Mouse (Mus musculus): ENCODE results near the gene Ly6g6f. TPM values are rescaled to one million over a fixed set of nuclear protein-coding genes. Genes with fewer than 3 reads are reported as not detected.
"Not testable (repeated sequence)": the region's sequence is repeated elsewhere in the genome, so short reads cannot be mapped to it uniquely, and the experiment has no call there.

Gene Ly6g6f
- polyA plus RNA-seq, 1 experiment from 2014 or later, result not detected

GRCm38 (mm10) chr17:35126206-35126611 is 40.8 kb upstream of the Ly6g6f start, which contains the start of gene D17H6S53E:
TSS of gene D17H6S53E (plus strand) at chr17:35126373.
- H3K4me1 ChIP-seq (ENCODE audit: control insufficient read depth, insufficient read depth, low read length), result peaks cover 17% of the 10 kb centered on the region
- peak within 1 kb of the TSS; percentile 41 for H3K9ac ChIP-seq (replicated peaks; ENCODE audit: low read depth, low read length)
- no peaks in the 10 kb centered on the region for H3K9me3 ChIP-seq (ENCODE audit: control insufficient read depth, low read depth, low read length)
- WGBS, result under 1% methylated on average over 36 of the region's 36 CpGs
- peaks cover 10% of the 10 kb centered on the region for H3K36me3 ChIP-seq (ENCODE audit: control insufficient read depth, insufficient read depth, low read length)
- no peaks in the 10 kb centered on the region for H3K27me3 ChIP-seq (ENCODE audit: control insufficient read depth, insufficient read depth, low read length)
- ATAC-seq (ENCODE audit: insufficient number of reproducible peaks, insufficient read depth, low FRiP score, low read depth), result peak; percentile 73
- H3K4me3 ChIP-seq (ENCODE audit: low read depth, low read length), result peak within 1 kb of the TSS; percentile 40
- H3K4me2 ChIP-seq (replicated peaks; ENCODE audit: low read depth, low read length), result peak within 1 kb of the TSS; percentile 60
- H3K27ac ChIP-seq (ENCODE audit: low read length), result peak within 1 kb of the TSS; percentile 35; the same call in 1 of the 2 replicates

GRCm38 (mm10) chr17:35125578-35125977 is 40.2 kb upstream of the Ly6g6f start:
- 15% methylated on average over 6 of the region's 6 CpGs for WGBS

GRCm38 (mm10) chr17:35125081-35125480 is 39.7 kb upstream of the Ly6g6f start:
- Histone ChIP-seq H3K4me3 (ENCODE audit: low read depth, low read length) (no peak overlapping the region), H3K27ac (ENCODE audit: low read length) (no peak overlapping the region; the same call in 1 of the 2 replicates)

More at GRCm38 (mm10) chr17:35125578-35125977, 40.2 kb upstream of the Ly6g6f start:
- peak overlapping the region; percentile 60 for H3K4me2 ChIP-seq (replicated peaks; ENCODE audit: low read depth, low read length)
- H3K36me3 ChIP-seq (ENCODE audit: control insufficient read depth, insufficient read depth, low read length), result peaks cover 10% of the 10 kb centered on the region
- H3K27me3 ChIP-seq (ENCODE audit: control insufficient read depth, insufficient read depth, low read length), result no peaks in the 10 kb centered on the region
- no peaks in the 10 kb centered on the region for H3K9me3 ChIP-seq (ENCODE audit: control insufficient read depth, low read depth, low read length)
- H3K4me3 ChIP-seq (ENCODE audit: low read depth, low read length), result peak overlapping the region; percentile 40
- peak overlapping the region; percentile 41 for H3K9ac ChIP-seq (replicated peaks; ENCODE audit: low read depth, low read length)
- ATAC-seq (ENCODE audit: insufficient number of reproducible peaks, insufficient read depth, low FRiP score, low read depth), result no peak
- H3K27ac ChIP-seq (ENCODE audit: low read length), result peak overlapping the region; percentile 35; the same call in 1 of the 2 replicates
- peaks cover 17% of the 10 kb centered on the region for H3K4me1 ChIP-seq (ENCODE audit: control insufficient read depth, insufficient read depth, low read length)

GRCm38 (mm10) chr17:35124261-35124896 is 39.0 kb upstream of the Ly6g6f start:
- not testable (repeated sequence) for H3K27me3 ChIP-seq (ENCODE audit: control insufficient read depth, insufficient read depth, low read length); H3K27ac ChIP-seq (ENCODE audit: low read length); H3K9me3 ChIP-seq (ENCODE audit: control insufficient read depth, low read depth, low read length); H3K4me2 ChIP-seq (replicated peaks; ENCODE audit: low read depth, low read length); H3K4me3 ChIP-seq (ENCODE audit: low read depth, low read length); ATAC-seq (ENCODE audit: insufficient number of reproducible peaks, insufficient read depth, low FRiP score, low read depth); H3K9ac ChIP-seq (replicated peaks; ENCODE audit: low read depth, low read length)
- Histone ChIP-seq H3K4me1 (ENCODE audit: control insufficient read depth, insufficient read depth, low read length) (peaks cover 23% of the 10 kb centered on the region), H3K36me3 (ENCODE audit: control insufficient read depth, insufficient read depth, low read length) (peaks cover 15% of the 10 kb centered on the region)
- 89% methylated on average over 12 of the region's 12 CpGs for WGBS

More at GRCm38 (mm10) chr17:35125081-35125480, 39.7 kb upstream of the Ly6g6f start:
- H3K4me2 ChIP-seq (replicated peaks; ENCODE audit: low read depth, low read length), result peak overlapping the region; percentile 60; the same call in 1 of the 2 replicates
- H3K9ac ChIP-seq (replicated peaks; ENCODE audit: low read depth, low read length), result no peak overlapping the region
- WGBS, result 92% methylated on average over 1 of the region's 1 CpGs
- ATAC-seq (ENCODE audit: insufficient number of reproducible peaks, insufficient read depth, low FRiP score, low read depth), result no peak
- peaks cover 10% of the 10 kb centered on the region for H3K36me3 ChIP-seq (ENCODE audit: control insufficient read depth, insufficient read depth, low read length)
- H3K4me1 ChIP-seq (ENCODE audit: control insufficient read depth, insufficient read depth, low read length), result peaks cover 19% of the 10 kb centered on the region
- H3K27me3 ChIP-seq (ENCODE audit: control insufficient read depth, insufficient read depth, low read length), result no peaks in the 10 kb centered on the region
- no peaks in the 10 kb centered on the region for H3K9me3 ChIP-seq (ENCODE audit: control insufficient read depth, low read depth, low read length)

GRCm38 (mm10) chr17:35123287-35123686 is 37.9 kb upstream of the Ly6g6f start:
- not testable (repeated sequence) for ATAC-seq (ENCODE audit: insufficient number of reproducible peaks, insufficient read depth, low FRiP score, low read depth); H3K4me3 ChIP-seq (ENCODE audit: low read depth, low read length); H3K9me3 ChIP-seq (ENCODE audit: control insufficient read depth, low read depth, low read length); H3K9ac ChIP-seq (replicated peaks; ENCODE audit: low read depth, low read length); H3K27ac ChIP-seq (ENCODE audit: low read length); H3K4me2 ChIP-seq (replicated peaks; ENCODE audit: low read depth, low read length); H3K27me3 ChIP-seq (ENCODE audit: control insufficient read depth, insufficient read depth, low read length)
- WGBS, result 90% methylated on average over 9 of the region's 9 CpGs
- peaks cover 24% of the 10 kb centered on the region for H3K36me3 ChIP-seq (ENCODE audit: control insufficient read depth, insufficient read depth, low read length)
- H3K4me1 ChIP-seq (ENCODE audit: control insufficient read depth, insufficient read depth, low read length), result peaks cover 23% of the 10 kb centered on the region

GRCm38 (mm10) chr17:35121871-35122303 is 36.5 kb upstream of the Ly6g6f start, which contains the start of gene Csnk2b:
TSS of gene Csnk2b (minus strand) at chr17:35122053.
- no peak for ATAC-seq (ENCODE audit: insufficient number of reproducible peaks, insufficient read depth, low FRiP score, low read depth)
- Histone ChIP-seq H3K27me3 (ENCODE audit: control insufficient read depth, insufficient read depth, low read length) (no peaks in the 10 kb centered on the region), H3K9ac (replicated peaks; ENCODE audit: low read depth, low read length) (peak within 1 kb of the TSS; percentile 71), H3K9me3 (ENCODE audit: control insufficient read depth, low read depth, low read length) (no peaks in the 10 kb centered on the region), H3K36me3 (ENCODE audit: control insufficient read depth, insufficient read depth, low read length) (peaks cover 30% of the 10 kb centered on the region), H3K4me1 (ENCODE audit: control insufficient read depth, insufficient read depth, low read length) (peaks cover 13% of the 10 kb centered on the region), H3K4me2 (replicated peaks; ENCODE audit: low read depth, low read length) (peak within 1 kb of the TSS; percentile 84), H3K27ac (ENCODE audit: low read length) (peak within 1 kb of the TSS; percentile 83), H3K4me3 (ENCODE audit: low read depth, low read length) (peak within 1 kb of the TSS; percentile 69)
- WGBS, result under 1% methylated on average over 19 of the region's 19 CpGs

GRCm38 (mm10) chr17:35121143-35121799 is 35.9 kb upstream of the Ly6g6f start, which contains the start of gene Gpank1:
TSS of gene Gpank1 (plus strand) at chr17:35121455.
- H3K36me3 ChIP-seq (ENCODE audit: control insufficient read depth, insufficient read depth, low read length), result peaks cover 34% of the 10 kb centered on the region
- WGBS, result under 1% methylated on average over 50 of the region's 50 CpGs
- peak within 1 kb of the TSS; percentile 69 for H3K4me3 ChIP-seq (ENCODE audit: low read depth, low read length)
- ATAC-seq (ENCODE audit: insufficient number of reproducible peaks, insufficient read depth, low FRiP score, low read depth), result peak; percentile 98
- H3K9ac ChIP-seq (replicated peaks; ENCODE audit: low read depth, low read length), result peak within 1 kb of the TSS; percentile 71
- H3K27me3 ChIP-seq (ENCODE audit: control insufficient read depth, insufficient read depth, low read length), result no peaks in the 10 kb centered on the region
- peaks cover 13% of the 10 kb centered on the region for H3K4me1 ChIP-seq (ENCODE audit: control insufficient read depth, insufficient read depth, low read length)
- H3K9me3 ChIP-seq (ENCODE audit: control insufficient read depth, low read depth, low read length), result no peaks in the 10 kb centered on the region
- peak within 1 kb of the TSS; percentile 83 for H3K27ac ChIP-seq (ENCODE audit: low read length)
- H3K4me2 ChIP-seq (replicated peaks; ENCODE audit: low read depth, low read length), result peak within 1 kb of the TSS; percentile 84

- Histone ChIP-seq H3K27ac (ENCODE audit: low read length) (no peak overlapping the region), H3K4me3 (ENCODE audit: low read depth, low read length) (peak overlapping the region; percentile 69), H3K4me2 (replicated peaks; ENCODE audit: low read depth, low read length) (peak overlapping the region; percentile 76), H3K27me3 (ENCODE audit: control insufficient read depth, insufficient read depth, low read length) (no peaks in the 10 kb centered on the region), H3K4me1 (ENCODE audit: control insufficient read depth, insufficient read depth, low read length) (peaks cover 12% of the 10 kb centered on the region), H3K36me3 (ENCODE audit: control insufficient read depth, insufficient read depth, low read length) (peaks cover 39% of the 10 kb centered on the region), H3K9ac (replicated peaks; ENCODE audit: low read depth, low read length) (peak overlapping the region; percentile 71), H3K9me3 (ENCODE audit: control insufficient read depth, low read depth, low read length) (no peaks in the 10 kb centered on the region)
- no peak; the same call in 1 of the 2 replicates for ATAC-seq (ENCODE audit: insufficient number of reproducible peaks, insufficient read depth, low FRiP score, low read depth)
- WGBS, result under 1% methylated on average over 33 of the region's 33 CpGs
Measured at GRCm38 (mm10) chr17:35120745-35121142, 35.3 kb upstream of the Ly6g6f start.

Data from stomach, embryonic 14.5 days (tissue).